Mouse (Mus musculus): ENCODE measurements around the gene Dmkn. TPM values are rescaled to one million over a fixed set of nuclear protein-coding genes. Genes with fewer than 3 reads are reported as not detected.
"Not testable (repeated sequence)": the region's sequence is repeated elsewhere in the genome, so short reads cannot be mapped to it uniquely, and the experiment has no call there.

The Dmkn gene
- not detected in 2 replicates for polyA plus RNA-seq (2016; fragmentation: Nextera tagmentation; extraction: Ambion mirVana)

GRCm38 (mm10) chr7:30763456-30763855 is at the start of gene Dmkn:
Dmkn (plus strand) TSS chr7:30763756.
- Histone ChIP-seq H3K9me3 (replicated peaks) (no peaks in the 10 kb centered on the region), H3K4me1 (peaks cover 22% of the 10 kb centered on the region), H3K36me3 (no peaks in the 10 kb centered on the region), H3K4me3 (no peak within 1 kb of the TSS), H3K27me3 (replicated peaks) (peaks cover 36% of the 10 kb centered on the region), H3K4me2 (no peak within 1 kb of the TSS), H3K9ac (no peak within 1 kb of the TSS), H3K27ac (no peak within 1 kb of the TSS)
- 49% methylated on average over 5 of the region's 5 CpGs for WGBS (ENCODE audit: insufficient replicate concordance)
- ATAC-seq, result no peak

DNA sequence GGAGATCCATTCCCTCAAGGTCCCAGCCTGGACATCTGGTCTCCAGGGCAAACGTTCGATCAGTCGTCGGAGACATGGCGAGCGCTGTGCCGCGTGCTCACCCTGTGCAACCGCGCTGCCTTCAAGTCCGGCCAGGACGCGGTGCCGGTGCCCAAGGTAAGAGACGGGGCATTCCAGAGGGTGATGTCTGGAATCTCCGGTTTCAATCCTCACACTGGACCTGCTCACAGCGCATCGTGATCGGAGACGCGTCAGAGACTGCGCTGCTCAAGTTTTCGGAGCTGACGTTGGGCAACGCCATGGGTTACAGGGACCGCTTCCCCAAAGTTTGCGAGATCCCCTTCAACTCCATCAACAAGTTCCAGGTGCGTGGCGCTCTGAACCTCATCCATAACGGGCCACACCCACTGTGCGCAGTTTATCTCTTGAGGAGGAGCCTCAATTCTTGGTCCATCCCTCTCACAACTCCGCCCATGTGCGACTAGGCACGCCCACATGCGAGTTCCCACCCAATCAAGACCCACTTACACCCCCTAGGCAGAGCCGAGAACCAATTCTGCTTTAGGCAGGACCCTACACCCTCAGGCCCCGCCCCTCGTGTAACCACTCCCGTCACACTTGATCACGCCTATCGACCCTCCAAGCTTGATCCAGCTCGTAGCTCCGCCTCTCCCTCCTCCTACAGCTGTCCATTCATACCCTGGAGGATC is 46.4 kb upstream of the Dmkn start:
- H3K9ac ChIP-seq, result peak overlapping the region; percentile 25; the same call in 1 of the 2 replicates
- no peak overlapping the region for H3K27ac ChIP-seq
- WGBS (ENCODE audit: insufficient replicate concordance), result 6% methylated on average over 43 of the region's 43 CpGs
- H3K36me3 ChIP-seq, result no peaks in the 10 kb centered on the region
- H3K4me1 ChIP-seq, result peaks cover 15% of the 10 kb centered on the region
- peak overlapping the region; percentile 46 for H3K4me3 ChIP-seq
- peaks cover 68% of the 10 kb centered on the region for H3K27me3 ChIP-seq (replicated peaks)
- peak overlapping the region; percentile 74 for H3K4me2 ChIP-seq
- ATAC-seq, result peak; percentile 95
- H3K9me3 ChIP-seq (replicated peaks), result no peaks in the 10 kb centered on the region

- H3K9ac ChIP-seq, result peak overlapping the region; percentile 25; the same call in 1 of the 2 replicates
- H3K27ac ChIP-seq, result no peak overlapping the region
- WGBS (ENCODE audit: insufficient replicate concordance), result 16% methylated on average over 14 of the region's 14 CpGs
- peaks cover 63% of the 10 kb centered on the region for H3K27me3 ChIP-seq (replicated peaks)
- peaks cover 15% of the 10 kb centered on the region for H3K4me1 ChIP-seq
- H3K4me3 ChIP-seq, result peak overlapping the region; percentile 46
- H3K9me3 ChIP-seq (replicated peaks), result no peaks in the 10 kb centered on the region
- H3K36me3 ChIP-seq, result no peaks in the 10 kb centered on the region
- no peak for ATAC-seq
- peak overlapping the region; percentile 74 for H3K4me2 ChIP-seq
Measured at GRCm38 (mm10) chr7:30717716-30718046, 45.9 kb upstream of the Dmkn start.

GRCm38 (mm10) chr7:30719669-30720068 is 43.9 kb upstream of the Dmkn start:
- Histone ChIP-seq H3K27me3 (replicated peaks) (peaks cover 49% of the 10 kb centered on the region), H3K9me3 (replicated peaks) (no peaks in the 10 kb centered on the region), H3K27ac (no peak overlapping the region), H3K4me2 (no peak overlapping the region), H3K4me3 (no peak overlapping the region), H3K9ac (no peak overlapping the region), H3K4me1 (peaks cover 21% of the 10 kb centered on the region), H3K36me3 (no peaks in the 10 kb centered on the region)
- 78% methylated on average over 5 of the region's 5 CpGs for WGBS (ENCODE audit: insufficient replicate concordance)
- ATAC-seq, result no peak

DNA sequence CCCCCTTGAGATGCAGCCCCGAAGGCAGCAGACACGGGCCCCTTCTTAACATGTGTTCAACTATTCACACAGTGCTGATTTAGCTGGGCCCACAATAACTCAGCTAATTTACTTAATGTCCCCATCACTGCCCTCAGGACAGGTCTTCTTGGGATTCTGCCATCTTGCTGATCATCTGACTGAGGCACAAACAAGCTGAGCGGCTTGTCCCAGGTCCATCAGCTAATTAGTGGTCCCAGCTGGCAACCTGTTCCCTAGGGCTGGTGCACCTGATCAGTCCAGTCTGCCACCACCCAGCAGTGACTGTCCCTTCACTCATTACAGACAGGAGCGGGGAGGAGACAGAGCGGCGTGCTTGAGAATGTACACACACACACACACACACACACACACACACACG is 42.3 kb upstream of the Dmkn start:
- Histone ChIP-seq H3K36me3 (peaks cover under 1% of the 10 kb centered on the region; the same call in 1 of the 2 replicates), H3K27ac (no peak overlapping the region), H3K4me1 (peaks cover 21% of the 10 kb centered on the region), H3K4me2 (no peak overlapping the region), H3K27me3 (replicated peaks) (peaks cover 33% of the 10 kb centered on the region), H3K4me3 (no peak overlapping the region), H3K9ac (no peak overlapping the region), H3K9me3 (replicated peaks) (no peaks in the 10 kb centered on the region)
- WGBS (ENCODE audit: insufficient replicate concordance), result 80% methylated on average over 7 of the region's 7 CpGs
- ATAC-seq, result no peak

- 63% methylated on average over 6 of the region's 6 CpGs for WGBS (ENCODE audit: insufficient replicate concordance)
- ATAC-seq, result no peak
- no peaks in the 10 kb centered on the region for H3K9me3 ChIP-seq (replicated peaks)
- H3K4me1 ChIP-seq, result peaks cover 14% of the 10 kb centered on the region
- H3K4me3 ChIP-seq, result no peak overlapping the region
- H3K4me2 ChIP-seq, result no peak overlapping the region
- peaks cover 13% of the 10 kb centered on the region for H3K27me3 ChIP-seq (replicated peaks)
- peaks cover 18% of the 10 kb centered on the region for H3K36me3 ChIP-seq
- H3K27ac ChIP-seq, result no peak overlapping the region
- H3K9ac ChIP-seq, result no peak overlapping the region
Measured at GRCm38 (mm10) chr7:30723274-30723953, 40.1 kb upstream of the Dmkn start.

DNA sequence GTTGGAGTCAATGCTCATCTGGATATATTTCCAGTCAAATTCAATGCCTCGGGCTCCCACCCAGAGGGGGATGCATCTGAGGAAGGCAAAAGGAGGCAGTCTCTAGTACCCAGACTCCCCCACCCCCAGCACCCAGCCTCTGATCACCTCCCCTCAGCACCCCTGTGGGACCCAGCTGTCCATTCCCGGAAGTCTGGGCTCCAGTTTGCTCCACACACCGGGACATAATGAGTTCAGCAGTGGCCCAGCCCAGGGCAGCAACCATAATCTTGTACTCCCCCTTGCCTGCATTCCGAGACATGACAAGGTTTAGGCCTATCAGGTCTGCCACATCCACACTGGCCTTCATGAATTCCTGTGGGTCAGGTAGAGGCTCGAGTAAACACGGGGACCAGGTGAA is 35.3 kb upstream of the Dmkn start:
- H3K4me2 ChIP-seq, result peak overlapping the region; percentile 92

DNA sequence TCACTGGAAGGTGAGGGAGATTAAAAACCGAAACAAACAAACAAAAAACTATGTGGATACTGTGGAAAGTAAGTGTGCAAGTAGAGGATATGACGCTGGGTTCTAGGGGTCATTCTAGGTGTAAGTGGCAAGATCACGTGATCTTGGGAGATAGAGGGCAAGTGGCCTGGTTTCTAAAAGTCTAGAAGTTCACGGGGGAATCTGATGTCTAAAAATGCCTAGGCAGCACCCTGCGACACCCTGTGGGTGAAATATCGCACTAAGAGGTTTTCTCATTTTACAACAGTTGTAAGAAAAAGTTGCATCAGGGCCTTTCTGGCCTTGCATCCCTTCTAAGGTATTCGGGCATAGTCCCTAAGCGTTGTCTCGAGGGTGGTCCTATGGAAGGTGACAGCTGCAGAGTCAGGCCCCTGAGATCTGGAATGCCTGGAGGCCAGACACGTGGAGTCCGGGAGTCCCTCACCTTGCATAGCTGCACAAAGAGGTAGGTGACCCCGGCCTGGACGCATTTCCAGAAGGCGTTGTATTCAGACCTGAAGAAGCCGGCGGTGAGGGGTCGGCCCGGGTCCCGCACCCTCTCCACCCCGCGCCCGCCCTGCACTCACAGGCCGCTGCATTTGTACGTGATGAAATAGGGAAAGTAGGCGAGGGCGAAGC is 34.7 kb upstream of the Dmkn start:
- Histone ChIP-seq H3K4me2 (peak overlapping the region; percentile 92), H3K27me3 (replicated peaks) (no peaks in the 10 kb centered on the region), H3K36me3 (peaks cover 41% of the 10 kb centered on the region), H3K9ac (peak overlapping the region; percentile 81), H3K27ac (peak overlapping the region; percentile 83), H3K9me3 (replicated peaks) (no peaks in the 10 kb centered on the region), H3K4me1 (peaks cover 23% of the 10 kb centered on the region), H3K4me3 (peak overlapping the region; percentile 78)
- WGBS (ENCODE audit: insufficient replicate concordance), result 7% methylated on average over 26 of the region's 26 CpGs
- peak; percentile 33 for ATAC-seq

More for the DNA sequence above, 35.3 kb upstream of the Dmkn start:
- peak overlapping the region; percentile 81 for H3K9ac ChIP-seq
- no peaks in the 10 kb centered on the region for H3K27me3 ChIP-seq (replicated peaks)
- peaks cover 35% of the 10 kb centered on the region for H3K36me3 ChIP-seq
- ATAC-seq, result no peak
- 72% methylated on average over 6 of the region's 6 CpGs for WGBS (ENCODE audit: insufficient replicate concordance)
- 0 out of 2 replicates have a peak overlapping the region, but pooled peaks have one; percentile 83 for H3K27ac ChIP-seq
- peak overlapping the region; percentile 78 for H3K4me3 ChIP-seq
- H3K4me1 ChIP-seq, result peaks cover 28% of the 10 kb centered on the region
- H3K9me3 ChIP-seq (replicated peaks), result no peaks in the 10 kb centered on the region

DNA sequence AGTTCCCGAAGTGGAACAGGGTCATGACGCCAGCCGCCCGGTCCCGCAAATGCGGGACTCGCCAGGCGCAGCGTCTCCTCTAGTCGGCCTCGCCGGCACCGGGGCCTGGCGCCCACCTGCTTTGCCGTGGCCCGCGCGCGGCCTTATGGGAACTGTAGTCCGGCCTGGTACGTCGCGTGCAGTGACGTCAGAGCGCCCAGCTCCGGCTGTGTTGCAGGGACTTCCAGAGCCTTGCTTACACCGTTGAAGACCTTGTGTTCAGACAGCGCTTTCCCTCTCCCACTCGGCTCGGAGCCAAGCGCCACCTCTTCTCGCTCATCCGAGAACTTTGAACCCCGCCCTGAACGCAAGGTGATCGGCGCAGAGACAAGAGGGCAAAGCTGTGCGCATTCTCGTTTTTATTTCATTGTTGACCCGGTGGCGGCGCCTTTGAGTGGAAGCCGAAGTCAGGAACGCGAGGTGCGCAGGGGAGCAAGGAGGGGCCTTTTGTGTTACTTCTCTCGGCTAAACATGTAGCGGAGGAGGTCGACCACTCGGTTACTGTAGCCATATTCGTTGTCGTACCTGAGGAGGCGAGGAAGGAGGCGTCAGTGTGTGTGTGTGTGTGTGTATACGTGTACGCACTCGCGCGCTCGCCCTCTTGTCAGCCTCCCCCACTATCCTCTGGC is 34.0 kb upstream of the Dmkn start, which contains the start of gene Tmem147:
Tmem147 (minus strand) TSS at position 145 of the 668 bp plus-strand sequence.
- peak; percentile 94 for ATAC-seq
- under 1% methylated on average over 60 of the region's 60 CpGs for WGBS (ENCODE audit: insufficient replicate concordance)
- Histone ChIP-seq H3K9ac (peak within 1 kb of the TSS; percentile 81), H3K9me3 (replicated peaks) (no peaks in the 10 kb centered on the region), H3K36me3 (peaks cover 47% of the 10 kb centered on the region), H3K27ac (peak within 1 kb of the TSS; percentile 83), H3K4me3 (peak within 1 kb of the TSS; percentile 78), H3K4me2 (peak within 1 kb of the TSS; percentile 92), H3K4me1 (peaks cover 23% of the 10 kb centered on the region), H3K27me3 (replicated peaks) (no peaks in the 10 kb centered on the region)

DNA sequence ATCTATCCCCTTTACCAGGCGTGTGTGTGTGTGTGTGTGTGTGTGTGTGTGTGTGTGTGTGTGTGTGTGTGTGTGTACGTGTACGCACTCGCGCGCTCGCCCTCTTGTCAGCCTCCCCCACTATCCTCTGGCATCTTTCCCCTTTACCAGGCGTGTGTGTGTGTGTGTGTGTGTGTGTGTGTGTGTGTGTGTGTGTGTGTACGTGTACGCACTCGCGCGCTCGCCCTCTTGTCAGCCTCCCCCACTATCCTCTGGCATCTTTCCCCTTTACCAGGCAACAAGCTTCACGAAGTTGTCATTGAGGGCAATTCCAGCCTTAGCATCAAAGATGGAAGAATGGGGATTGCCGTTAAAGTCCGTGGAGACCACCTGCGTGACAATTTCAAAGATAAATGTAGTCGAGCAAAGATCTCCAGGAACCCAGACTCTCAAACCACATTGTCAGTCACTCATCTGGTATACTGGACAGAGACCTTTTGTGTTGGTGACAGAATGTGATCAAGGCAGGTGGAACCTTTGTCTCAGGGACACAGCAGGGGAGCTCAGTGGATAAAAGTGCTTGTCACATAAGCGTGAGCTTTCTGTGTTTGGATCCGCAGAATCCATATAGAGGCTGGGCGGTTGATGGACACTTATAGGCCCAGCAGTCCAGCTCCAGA is 33.4 kb upstream of the Dmkn start:
- ATAC-seq; H3K9me3 ChIP-seq (replicated peaks): not testable (repeated sequence)

GRCm38 (mm10) chr7:30736211-30736610 is 27.3 kb upstream of the Dmkn start:
- H3K4me2 ChIP-seq, result no peak overlapping the region
- no peak for ATAC-seq
- no peaks in the 10 kb centered on the region for H3K9me3 ChIP-seq (replicated peaks)
- H3K27ac ChIP-seq, result no peak overlapping the region
- H3K27me3 ChIP-seq (replicated peaks), result no peaks in the 10 kb centered on the region
- H3K4me3 ChIP-seq, result no peak overlapping the region
- H3K9ac ChIP-seq, result no peak overlapping the region
- WGBS (ENCODE audit: insufficient replicate concordance), result 69% methylated on average over 3 of the region's 3 CpGs
- H3K4me1 ChIP-seq, result no peaks in the 10 kb centered on the region
- H3K36me3 ChIP-seq, result peaks cover 55% of the 10 kb centered on the region

More for the DNA sequence above, 33.4 kb upstream of the Dmkn start:
- peak overlapping the region; percentile 78 for H3K4me3 ChIP-seq
- peaks cover 23% of the 10 kb centered on the region for H3K4me1 ChIP-seq
- H3K36me3 ChIP-seq, result peaks cover 51% of the 10 kb centered on the region
- peak overlapping the region; percentile 81 for H3K9ac ChIP-seq
- WGBS (ENCODE audit: insufficient replicate concordance), result 29% methylated on average over 13 of the region's 22 CpGs
- not testable (repeated sequence) for H3K27me3 ChIP-seq (replicated peaks)
- peak overlapping the region; percentile 83 for H3K27ac ChIP-seq
- peak overlapping the region; percentile 92 for H3K4me2 ChIP-seq
